Mouse (Mus musculus): ENCODE data around the gene Rasgef1a. TPM values are rescaled to one million over a fixed set of nuclear protein-coding genes. Genes with fewer than 3 reads are reported as not detected.

The Rasgef1a gene
- polyA plus RNA-seq, 1 experiment from 2014 or later: 0.49 TPM

GRCm38 (mm10) chr6:118140961-118141360, 129.7 kb downstream of the Rasgef1a start:
- Histone ChIP-seq H3K4me3 (ENCODE audit: low read depth, low read length) (no peak overlapping the region), H3K4me2 (ENCODE audit: low read depth, low read length) (no peak overlapping the region), H3K9me3 (ENCODE audit: control insufficient read depth, low read length) (0 out of 2 replicates have a peak, but pooled peaks cover 5% of the 10 kb centered on the region), H3K4me1 (ENCODE audit: control insufficient read depth, insufficient read depth, low read length) (no peaks in the 10 kb centered on the region), H3K36me3 (ENCODE audit: control insufficient read depth, insufficient read depth, low read length) (no peaks in the 10 kb centered on the region), H3K9ac (ENCODE audit: low read depth, low read length) (no peak overlapping the region), H3K27me3 (replicated peaks; ENCODE audit: control insufficient read depth, insufficient read depth, low read length) (no peaks in the 10 kb centered on the region), H3K27ac (replicated peaks; ENCODE audit: low read depth, low read length) (no peak overlapping the region)
- WGBS: 83% methylated on average over 6 of the region's 6 CpGs
- DNase-seq (ENCODE audit: low spot score) (no peak), ATAC-seq (ENCODE audit: low read depth) (no peak)

Small RNA genes lying within 50 kb of the gene (microRNA-seq; reads per million reads assigned to microRNA genes)
- not detected for gene Mir7044 (ENCODE audit: borderline number of aligned reads)

Other genes starting within 250 kb of the Rasgef1a start
- gene Zfp637, start 170.3 kb upstream of the Rasgef1a start, polyA plus RNA-seq (2014; fragmentation: Nextera tagmentation; extraction: Ambion mirVana): 116 and 134 TPM in 2 replicates
- 6.1 and 7.9 TPM in 2 replicates for gene Zfp239, start 149.3 kb upstream of the Rasgef1a start, polyA plus RNA-seq (2014; fragmentation: Nextera tagmentation; extraction: Ambion mirVana)
- gene Hnrnpf, start 111.1 kb upstream of the Rasgef1a start, polyA plus RNA-seq (2014; fragmentation: Nextera tagmentation; extraction: Ambion mirVana): 583 and 637 TPM in 2 replicates
- gene Fxyd4, start 73.7 kb upstream of the Rasgef1a start, polyA plus RNA-seq (2014; fragmentation: Nextera tagmentation; extraction: Ambion mirVana): 1.2 and 2.8 TPM in 2 replicates
- gene Csgalnact2, start 127.7 kb downstream of the Rasgef1a start, polyA plus RNA-seq (2014; fragmentation: Nextera tagmentation; extraction: Ambion mirVana): 21.2 and 22.6 TPM in 2 replicates
- gene Ret, start 186.3 kb downstream of the Rasgef1a start, polyA plus RNA-seq (2014; fragmentation: Nextera tagmentation; extraction: Ambion mirVana): 6.5 and 7.4 TPM in 2 replicates